Mouse (Mus musculus): ENCODE results near the gene Xrcc3. TPM values are rescaled to one million over a fixed set of nuclear protein-coding genes. Genes with fewer than 3 reads are reported as not detected.

Xrcc3 gene
- polyA plus RNA-seq, 1 experiment from 2014 or later = 5.8 TPM

GRCm38 (mm10) chr12:111768322-111768928, 45.2 kb downstream of the Xrcc3 start:
- H3K27ac ChIP-seq = no peak overlapping the region
- no peak overlapping the region for H3K9ac ChIP-seq
- no peaks in the 10 kb centered on the region for H3K9me3 ChIP-seq (replicated peaks)
- H3K36me3 ChIP-seq = peaks cover 18% of the 10 kb centered on the region
- no peak overlapping the region for H3K4me3 ChIP-seq
- no peak for ATAC-seq (ENCODE audit: low FRiP score)
- H3K27me3 ChIP-seq = no peaks in the 10 kb centered on the region
- peaks cover 33% of the 10 kb centered on the region for H3K4me1 ChIP-seq
- H3K4me2 ChIP-seq (replicated peaks) = no peak overlapping the region
- WGBS = 89% methylated on average over 10 of the region's 10 CpGs

DNA sequence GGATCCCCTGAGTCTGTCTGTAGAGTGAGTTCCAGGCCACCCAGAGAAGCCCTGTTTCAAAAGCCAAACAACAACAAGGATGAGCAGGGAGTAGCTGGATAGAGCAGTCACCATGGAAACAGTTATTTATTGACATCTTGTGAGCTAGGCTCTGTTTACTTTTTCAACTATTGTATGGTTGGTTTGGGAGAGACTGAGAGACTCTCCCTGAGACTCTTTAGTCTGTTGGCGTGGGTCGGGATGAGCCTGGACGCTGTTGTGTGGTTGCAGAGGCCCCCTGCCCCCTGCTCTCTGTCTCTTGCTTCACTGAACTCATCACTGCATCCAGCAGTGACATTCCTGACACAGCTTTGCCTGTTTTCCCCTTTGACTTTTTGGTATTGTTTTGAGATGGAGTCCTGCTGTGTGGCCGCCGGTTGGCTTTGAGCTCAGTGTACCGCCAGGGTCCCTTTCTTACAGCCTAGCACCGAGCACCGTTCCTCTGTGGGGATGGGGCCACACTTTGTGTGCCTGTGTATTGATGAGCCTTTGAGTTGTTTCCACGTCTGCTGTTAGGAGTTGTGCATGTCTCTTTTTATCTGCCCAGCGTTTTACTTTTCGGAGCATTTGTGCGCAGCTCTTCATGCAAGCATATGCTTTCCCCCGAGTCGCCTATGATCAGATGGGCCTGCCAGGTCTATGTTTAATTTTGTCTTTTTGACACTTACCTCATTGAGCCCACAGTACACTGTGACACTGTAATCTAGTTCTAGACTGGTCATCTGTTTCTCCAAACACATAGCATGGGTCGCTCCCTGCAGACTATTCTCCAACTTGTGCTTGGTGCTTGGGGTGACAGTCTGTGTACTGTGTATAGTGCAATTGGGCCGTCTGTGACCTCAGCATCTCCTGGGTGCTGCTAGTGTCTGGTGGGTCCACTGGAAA, 47.1 kb downstream of the Xrcc3 start:
- Histone ChIP-seq H3K4me1 (peaks cover 48% of the 10 kb centered on the region), H3K9me3 (replicated peaks) (no peaks in the 10 kb centered on the region), H3K4me3 (no peak overlapping the region), H3K36me3 (peaks cover 8% of the 10 kb centered on the region; the same call in 1 of the 2 replicates), H3K4me2 (replicated peaks) (peak overlapping the region; percentile 26), H3K27me3 (no peaks in the 10 kb centered on the region), H3K27ac (peak overlapping the region; percentile 44), H3K9ac (0 out of 2 replicates have a peak overlapping the region, but pooled peaks have one; percentile 23)
- 25% methylated on average over 16 of the region's 16 CpGs for WGBS
- ATAC-seq (ENCODE audit: low FRiP score) = peak; percentile 51

GRCm38 (mm10) chr12:111762620-111763280, 50.9 kb downstream of the Xrcc3 start:
- Histone ChIP-seq H3K4me1 (peaks cover 62% of the 10 kb centered on the region), H3K27ac (no peak overlapping the region), H3K9ac (no peak overlapping the region), H3K9me3 (replicated peaks) (no peaks in the 10 kb centered on the region), H3K36me3 (peaks cover 8% of the 10 kb centered on the region; the same call in 1 of the 2 replicates), H3K4me2 (replicated peaks) (no peak overlapping the region), H3K27me3 (no peaks in the 10 kb centered on the region), H3K4me3 (no peak overlapping the region)
- WGBS = 90% methylated on average over 13 of the region's 13 CpGs
- no peak for ATAC-seq (ENCODE audit: low FRiP score)

- Histone ChIP-seq H3K4me2 (replicated peaks) (peak overlapping the region; percentile 97), H3K27ac (no peak overlapping the region), H3K27me3 (no peaks in the 10 kb centered on the region), H3K9me3 (replicated peaks) (no peaks in the 10 kb centered on the region), H3K4me1 (peaks cover 41% of the 10 kb centered on the region), H3K9ac (0 out of 2 replicates have a peak overlapping the region, but pooled peaks have one; percentile 98), H3K4me3 (peak overlapping the region; percentile 94), H3K36me3 (peaks cover 8% of the 10 kb centered on the region; the same call in 1 of the 2 replicates)
- 75% methylated on average over 7 of the region's 7 CpGs for WGBS
- ATAC-seq (ENCODE audit: low FRiP score) = no peak
These were observed 53.3 kb downstream of the Xrcc3 start for GRCm38 (mm10) chr12:111760306-111760908.

GRCm38 (mm10) chr12:111759176-111760061, 54.3 kb downstream of the Xrcc3 start:
- ATAC-seq (ENCODE audit: low FRiP score) = peak; percentile 69
- H3K9ac ChIP-seq = peak overlapping the region; percentile 98
- peaks cover 41% of the 10 kb centered on the region for H3K4me1 ChIP-seq
- peak overlapping the region; percentile 96 for H3K27ac ChIP-seq
- H3K9me3 ChIP-seq (replicated peaks) = no peaks in the 10 kb centered on the region
- H3K4me3 ChIP-seq = peak overlapping the region; percentile 94
- H3K36me3 ChIP-seq = peaks cover 8% of the 10 kb centered on the region; the same call in 1 of the 2 replicates
- H3K27me3 ChIP-seq = no peaks in the 10 kb centered on the region
- peak overlapping the region; percentile 97 for H3K4me2 ChIP-seq (replicated peaks)
- under 1% methylated on average over 35 of the region's 35 CpGs for WGBS

DNA sequence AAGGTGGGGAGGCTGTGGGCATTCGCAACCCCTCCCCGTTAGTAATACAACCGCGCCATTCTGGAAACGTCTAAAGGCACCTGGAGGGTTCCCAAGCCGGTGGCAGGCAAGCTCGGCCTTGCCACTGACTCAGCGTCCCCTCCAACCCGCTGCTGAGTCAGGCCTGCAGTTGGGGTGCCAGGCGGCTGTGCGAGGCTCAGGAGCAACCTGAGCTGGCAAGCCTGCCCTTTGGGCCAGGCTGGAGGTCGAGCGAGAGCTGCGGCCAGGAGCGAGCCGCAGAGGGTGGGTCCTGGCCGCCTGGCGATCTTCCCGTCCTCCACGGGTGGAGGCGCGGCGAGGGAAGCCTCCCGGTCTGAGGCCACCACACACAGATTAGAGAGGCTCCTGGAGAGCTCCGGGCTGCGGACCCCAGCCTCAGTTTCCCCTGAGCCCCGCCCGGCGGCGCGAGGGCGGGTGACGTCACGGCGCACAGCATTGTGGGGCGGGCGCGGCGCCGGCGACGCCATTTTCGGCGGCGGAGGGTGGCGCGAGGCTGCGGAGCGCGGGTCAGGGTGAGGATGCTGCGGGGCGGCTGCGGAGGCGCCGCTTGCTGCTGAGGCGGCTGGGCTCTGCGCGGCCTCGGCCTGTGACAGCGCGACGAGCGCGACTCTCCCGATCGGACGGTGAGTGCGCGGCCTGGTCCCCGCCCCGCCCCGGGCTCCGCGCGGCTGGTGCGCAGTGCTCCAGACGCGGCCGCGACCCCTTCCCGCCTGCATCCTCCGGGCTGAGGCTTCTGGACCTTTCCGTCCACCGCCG, 55.1 kb downstream of the Xrcc3 start, which contains the start of gene Klc1:
Gene Klc1 (plus strand): TSS at position 469 of the 795 bp plus-strand sequence.
- H3K27me3 ChIP-seq = no peaks in the 10 kb centered on the region
- H3K9me3 ChIP-seq (replicated peaks) = no peaks in the 10 kb centered on the region
- H3K9ac ChIP-seq = peak within 1 kb of the TSS; percentile 98
- peak within 1 kb of the TSS; percentile 96 for H3K27ac ChIP-seq
- peak within 1 kb of the TSS; percentile 94 for H3K4me3 ChIP-seq
- H3K4me2 ChIP-seq (replicated peaks) = peak within 1 kb of the TSS; percentile 97
- WGBS = under 1% methylated on average over 78 of the region's 85 CpGs
- peaks cover 41% of the 10 kb centered on the region for H3K4me1 ChIP-seq
- peaks cover 8% of the 10 kb centered on the region; the same call in 1 of the 2 replicates for H3K36me3 ChIP-seq
- peak; percentile 79 for ATAC-seq (ENCODE audit: low FRiP score)

GRCm38 (mm10) chr12:111757561-111758325, 55.9 kb downstream of the Xrcc3 start:
- peak overlapping the region; percentile 97 for H3K4me2 ChIP-seq (replicated peaks)
- peaks cover 37% of the 10 kb centered on the region for H3K4me1 ChIP-seq
- peak overlapping the region; percentile 94 for H3K4me3 ChIP-seq
- 43% methylated on average over 10 of the region's 10 CpGs for WGBS
- no peak for ATAC-seq (ENCODE audit: low FRiP score)
- no peaks in the 10 kb centered on the region for H3K27me3 ChIP-seq
- 0 out of 2 replicates have a peak, but pooled peaks cover 3% of the 10 kb centered on the region for H3K36me3 ChIP-seq
- peak overlapping the region; percentile 96; the same call in 1 of the 2 replicates for H3K27ac ChIP-seq
- no peaks in the 10 kb centered on the region for H3K9me3 ChIP-seq (replicated peaks)
- peak overlapping the region; percentile 98 for H3K9ac ChIP-seq

- H3K4me3 ChIP-seq = no peak overlapping the region
- no peaks in the 10 kb centered on the region for H3K36me3 ChIP-seq
- WGBS = 57% methylated on average over 5 of the region's 5 CpGs
- ATAC-seq (ENCODE audit: low FRiP score) = no peak
- no peak overlapping the region for H3K9ac ChIP-seq
- no peak overlapping the region for H3K4me2 ChIP-seq (replicated peaks)
- H3K4me1 ChIP-seq = peaks cover 27% of the 10 kb centered on the region
- no peaks in the 10 kb centered on the region for H3K27me3 ChIP-seq
- no peak overlapping the region for H3K27ac ChIP-seq
- no peaks in the 10 kb centered on the region for H3K9me3 ChIP-seq (replicated peaks)
These were observed 57.0 kb downstream of the Xrcc3 start for GRCm38 (mm10) chr12:111756698-111757082.

DNA sequence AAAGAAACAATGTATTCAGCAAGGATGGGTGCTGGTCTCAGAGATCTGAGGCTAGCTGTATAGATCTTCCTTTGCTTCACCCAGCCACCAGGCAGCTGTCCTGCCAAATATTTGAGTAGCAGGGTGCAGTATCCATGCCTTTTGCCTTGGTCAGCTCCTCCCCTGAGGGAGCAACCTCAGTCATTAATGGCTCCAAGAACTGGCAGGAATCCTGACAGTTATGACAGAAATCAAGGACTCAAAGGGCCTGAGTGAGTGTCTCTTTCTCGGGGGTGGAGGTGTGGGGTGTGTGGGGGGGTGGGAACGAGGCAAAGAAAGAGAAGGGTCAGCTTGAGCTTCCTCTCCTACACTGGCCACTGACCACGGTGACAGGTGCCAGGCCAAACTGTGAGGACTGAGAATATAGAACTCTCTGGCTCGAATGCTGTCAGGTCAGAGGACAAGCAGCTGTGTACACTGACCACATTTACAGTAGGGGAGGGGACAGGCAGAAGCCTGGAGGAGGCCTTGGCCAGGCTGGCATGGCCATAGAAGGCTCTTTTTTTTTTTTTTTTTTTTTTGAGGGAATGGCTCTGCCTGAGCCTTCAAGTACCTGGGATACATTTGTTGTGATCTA, 57.5 kb downstream of the Xrcc3 start:
- Histone ChIP-seq H3K4me1 (peaks cover 24% of the 10 kb centered on the region), H3K9ac (no peak overlapping the region), H3K9me3 (replicated peaks) (no peaks in the 10 kb centered on the region), H3K4me3 (no peak overlapping the region), H3K4me2 (replicated peaks) (no peak overlapping the region), H3K36me3 (no peaks in the 10 kb centered on the region), H3K27me3 (no peaks in the 10 kb centered on the region), H3K27ac (no peak overlapping the region)
- 61% methylated on average over 4 of the region's 4 CpGs for WGBS
- no peak for ATAC-seq (ENCODE audit: low FRiP score)

GRCm38 (mm10) chr12:111755231-111755630, 58.4 kb downstream of the Xrcc3 start:
- Histone ChIP-seq H3K4me1 (peaks cover 16% of the 10 kb centered on the region), H3K27me3 (no peaks in the 10 kb centered on the region), H3K4me2 (replicated peaks) (no peak overlapping the region), H3K27ac (no peak overlapping the region), H3K9ac (no peak overlapping the region), H3K36me3 (no peaks in the 10 kb centered on the region), H3K4me3 (no peak overlapping the region), H3K9me3 (replicated peaks) (no peaks in the 10 kb centered on the region)
- WGBS = 66% methylated on average over 2 of the region's 2 CpGs
- ATAC-seq (ENCODE audit: low FRiP score) = no peak

Measured in hindbrain, embryonic 12.5 days (tissue).